Mouse (Mus musculus) kidney, postnatal 0 days (tissue): ENCODE data around the gene Fbxl17. TPM values are rescaled to one million over a fixed set of nuclear protein-coding genes. Genes with fewer than 3 reads are reported as not detected.

Source experiments
- ATAC-seq: fragments of 200-750 bp; cut with Nextera tagmentation; replicated peaks from 2 replicates; pipeline ENCODE4 v1.8.0; 2017; ENCODE audit warnings: low read depth, moderate number of reproducible peaks, moderate TSS enrichment, moderate library complexity; ENCODE audit not compliant: low FRiP score
- DNase-seq: peaks from one replicate; pipeline ENCODE4 v3.0.0-alpha.2; 2016; ENCODE audit warnings: low spot score
- H3K27ac ChIP-seq: fragments of 300-500 bp; sonication (generic); 2 replicates; pipeline ENCODE4 v1.5.1; 2014; ENCODE audit warnings: mild to moderate bottlenecking
- H3K27me3 ChIP-seq: fragments of 300-500 bp; sonication (generic); 2 replicates; pipeline ENCODE4 v1.6.1; 2014; ENCODE audit warnings: low read length, mixed read lengths; ENCODE audit not compliant: insufficient read depth
- H3K36me3 ChIP-seq: fragments of 300-500 bp; sonication (generic); 2 replicates; pipeline ENCODE4 v1.6.1; 2014; ENCODE audit warnings: low read length, mixed read lengths; ENCODE audit not compliant: insufficient read depth
- H3K4me1 ChIP-seq: fragments of 300-500 bp; sonication (generic); replicated peaks from 2 replicates; pipeline ENCODE4 v1.6.1; 2014; ENCODE audit warnings: antibody characterized with exemption, low read length, mixed read lengths; ENCODE audit not compliant: insufficient read depth
- H3K4me2 ChIP-seq: fragments of 300-500 bp; sonication (generic); 2 replicates; pipeline ENCODE4 v1.6.1; 2014; ENCODE audit warnings: mild to moderate bottlenecking, low read length, moderate library complexity, mixed read lengths
- H3K4me3 ChIP-seq: fragments of 300-500 bp; sonication (generic); replicated peaks from 2 replicates; pipeline ENCODE4 v1.5.1; 2014; ENCODE audit warnings: low read depth, low read length
- H3K9ac ChIP-seq: fragments of 300-500 bp; sonication (generic); 2 replicates; pipeline ENCODE4 v1.6.1; 2014; ENCODE audit warnings: low read depth, low read length
- H3K9me3 ChIP-seq: fragments of 300-500 bp; sonication (generic); replicated peaks from 2 replicates; pipeline ENCODE4 v1.6.1; 2016; ENCODE audit warnings: low read length, inconsistent platforms, mixed read lengths
- CTCF ChIP-seq: IDR thresholded peaks from 2 replicates; pipeline ENCODE4 v1.5.1; 2016; ENCODE audit warnings: antibody characterized with exemption, low read depth, mild to moderate bottlenecking, moderate library complexity
- WGBS: fragments of 180-500 bp; shearing (Covaris S2); extraction: QIAGEN DNeasy Blood & Tissue Kit; methylation state at CpG from one replicate; pipeline ENCODE4 v1.1.7; 2014; 5-methylcytosine and 5-hydroxymethylcytosine counted together
- polyA plus RNA-seq: library from polyadenylated mRNA; unstranded; fragments of >200 nt; fragmentation: Nextera tagmentation; extraction: Ambion mirVana; gene quantifications from 2 replicates; pipeline ENCODE4 v1.2.1, GENCODE M21; 2015

Fbxl17 gene
- polyA plus RNA-seq, 1 experiment from 2014 or later: 9.0 TPM

- H3K9me3 ChIP-seq: no peaks in the 10 kb centered on the region
- H3K4me3 ChIP-seq: no peak overlapping the region
- TF ChIP-seq CTCF: no peak
- ATAC-seq (no peak), DNase-seq (no peak)
- H3K4me2 ChIP-seq: no peak overlapping the region
- no peaks in the 10 kb centered on the region for H3K4me1 ChIP-seq
- no peak overlapping the region for H3K9ac ChIP-seq
- no peak overlapping the region for H3K27ac ChIP-seq
- no peaks in the 10 kb centered on the region for H3K27me3 ChIP-seq
- WGBS: 73% methylated on average over 7 of the region's 7 CpGs
- no peaks in the 10 kb centered on the region for H3K36me3 ChIP-seq
Measured at GRCm38 (mm10) chr17:63193196-63193595, 306.6 kb downstream of the Fbxl17 start.

- no peaks in the 10 kb centered on the region for H3K36me3 ChIP-seq
- no peaks in the 10 kb centered on the region for H3K4me1 ChIP-seq
- no peaks in the 10 kb centered on the region for H3K9me3 ChIP-seq
- no peak overlapping the region for H3K4me2 ChIP-seq
- no peaks in the 10 kb centered on the region for H3K27me3 ChIP-seq
- H3K27ac ChIP-seq: no peak overlapping the region
- ATAC-seq (no peak), DNase-seq (no peak)
- WGBS: 81% methylated on average over 8 of the region's 8 CpGs
- H3K4me3 ChIP-seq: no peak overlapping the region
- H3K9ac ChIP-seq: no peak overlapping the region
- TF ChIP-seq CTCF: no peak
Measured at GRCm38 (mm10) chr17:63191345-63191744, 308.5 kb downstream of the Fbxl17 start.

- Histone ChIP-seq H3K9ac (no peak overlapping the region), H3K4me2 (no peak overlapping the region), H3K27me3 (no peaks in the 10 kb centered on the region), H3K27ac (no peak overlapping the region), H3K4me3 (no peak overlapping the region), H3K9me3 (no peaks in the 10 kb centered on the region), H3K36me3 (no peaks in the 10 kb centered on the region), H3K4me1 (no peaks in the 10 kb centered on the region)
- no peak for ATAC-seq
- WGBS: 72% methylated on average over 8 of the region's 8 CpGs
- no peak for DNase-seq
- TF ChIP-seq CTCF: no peak
Measured at GRCm38 (mm10) chr17:63189274-63189673, 310.5 kb downstream of the Fbxl17 start.

GRCm38 (mm10) chr17:63185531-63185930 is 314.3 kb downstream of the Fbxl17 start:
- DNase-seq: peak; percentile 52
- H3K4me3 ChIP-seq: no peak overlapping the region
- no peak; the same call in 1 of the 2 replicates for ATAC-seq
- H3K27ac ChIP-seq: no peak overlapping the region
- no peaks in the 10 kb centered on the region for H3K27me3 ChIP-seq
- H3K9ac ChIP-seq: no peak overlapping the region
- no peaks in the 10 kb centered on the region for H3K4me1 ChIP-seq
- H3K36me3 ChIP-seq: no peaks in the 10 kb centered on the region
- 33% methylated on average over 9 of the region's 9 CpGs for WGBS
- H3K9me3 ChIP-seq: no peaks in the 10 kb centered on the region
- no peak overlapping the region for H3K4me2 ChIP-seq
- TF ChIP-seq CTCF: no peak

GRCm38 (mm10) chr17:63184844-63185504 is 314.8 kb downstream of the Fbxl17 start:
- Histone ChIP-seq H3K4me2 (no peak overlapping the region), H3K9me3 (no peaks in the 10 kb centered on the region), H3K4me3 (no peak overlapping the region), H3K9ac (no peak overlapping the region), H3K4me1 (no peaks in the 10 kb centered on the region), H3K36me3 (no peaks in the 10 kb centered on the region), H3K27ac (no peak overlapping the region), H3K27me3 (no peaks in the 10 kb centered on the region)
- no peak for TF ChIP-seq CTCF
- no peak for ATAC-seq
- 51% methylated on average over 10 of the region's 10 CpGs for WGBS
- DNase-seq: peak; percentile 9

- DNase-seq (no peak), ATAC-seq (no peak)
- Histone ChIP-seq H3K27ac (no peak overlapping the region), H3K4me1 (no peaks in the 10 kb centered on the region), H3K4me3 (no peak overlapping the region), H3K4me2 (no peak overlapping the region), H3K36me3 (no peaks in the 10 kb centered on the region), H3K9me3 (no peaks in the 10 kb centered on the region), H3K27me3 (no peaks in the 10 kb centered on the region), H3K9ac (no peak overlapping the region)
- no peak for TF ChIP-seq CTCF
- WGBS: 84% methylated on average over 3 of the region's 3 CpGs
Measured at GRCm38 (mm10) chr17:63183431-63183830, 316.4 kb downstream of the Fbxl17 start.

GRCm38 (mm10) chr17:63181661-63182060 is 318.2 kb downstream of the Fbxl17 start:
- no peak for ATAC-seq
- no peaks in the 10 kb centered on the region for H3K36me3 ChIP-seq
- TF ChIP-seq CTCF: no peak
- no peak overlapping the region for H3K4me3 ChIP-seq
- no peaks in the 10 kb centered on the region for H3K4me1 ChIP-seq
- no peaks in the 10 kb centered on the region for H3K27me3 ChIP-seq
- H3K9me3 ChIP-seq: no peaks in the 10 kb centered on the region
- 69% methylated on average over 5 of the region's 5 CpGs for WGBS
- H3K27ac ChIP-seq: no peak overlapping the region
- DNase-seq: no peak
- no peak overlapping the region for H3K9ac ChIP-seq
- H3K4me2 ChIP-seq: no peak overlapping the region
